Mouse (Mus musculus) adrenal gland, adult 8-10 months (tissue): ENCODE measurements around the gene Oprd1. TPM values are rescaled to one million over a fixed set of nuclear protein-coding genes. Genes with fewer than 3 reads are reported as not detected.

Experiments used
- DNase-seq: peaks from one replicate; pipeline ENCODE4 v3.0.0; 2022
- total RNA-seq, 4 experiments: library from RNA; stranded (reverse); gene quantifications; 2 replicates each; pipeline ENCODE4 v1.2.4; 2022

The Oprd1 gene
- total RNA-seq, 4 experiments from 2014 or later, result 0.70 to 1.4 (median 0.93) TPM

GRCm38 (mm10) chr4:132079555-132080275, 64.6 kb downstream of the Oprd1 start:
- DNase-seq, result peak; percentile 36

- DNase-seq, result no peak
Measured at GRCm38 (mm10) chr4:132078296-132078714, 66.0 kb downstream of the Oprd1 start.

- DNase-seq, result no peak
Measured at GRCm38 (mm10) chr4:132077445-132077844, 66.8 kb downstream of the Oprd1 start.

DNA sequence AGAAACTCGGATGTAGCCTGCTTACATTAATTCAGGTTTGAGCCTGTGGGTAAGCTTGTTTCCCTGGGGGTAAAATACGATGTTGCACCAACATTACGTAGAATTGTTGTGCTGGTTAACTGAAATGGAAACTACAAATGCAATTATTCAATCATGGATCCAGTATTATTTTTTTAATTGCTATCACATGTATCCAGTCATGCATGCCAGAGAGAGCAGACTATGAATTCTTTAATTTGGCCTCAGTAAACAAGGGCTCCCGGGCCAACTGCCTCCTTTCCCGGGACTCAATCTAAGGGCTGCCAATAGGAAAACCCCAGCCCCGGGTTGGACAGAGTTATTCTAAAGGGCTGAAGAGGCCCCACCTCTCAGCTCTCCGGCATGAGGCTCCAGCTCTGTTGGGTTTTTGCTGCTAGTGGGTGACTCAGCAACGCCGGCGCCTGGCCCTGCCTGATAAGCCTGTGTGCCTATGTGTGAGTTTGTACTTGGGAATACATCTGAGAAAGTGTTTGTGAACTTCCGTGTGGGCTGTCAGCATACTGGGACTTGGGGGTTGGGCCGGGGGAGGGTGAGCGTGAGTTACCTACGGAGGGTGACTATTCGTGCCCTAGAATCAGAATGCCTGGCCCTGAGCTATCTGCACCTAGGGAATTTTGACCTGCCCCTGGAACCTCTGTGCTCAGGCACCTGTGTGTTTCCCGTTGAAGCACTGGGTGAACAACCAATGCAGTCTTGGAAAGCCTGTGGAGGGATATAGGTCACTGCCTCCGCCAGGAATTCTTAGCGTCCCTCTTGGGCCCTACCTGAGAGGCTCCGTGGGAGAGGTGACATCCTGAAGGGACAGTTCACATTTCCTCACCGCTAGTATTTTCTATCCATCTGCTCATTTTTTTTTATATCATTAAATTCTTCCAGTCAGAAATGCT, 67.5 kb downstream of the Oprd1 start:
- DNase-seq, result peak; percentile 48

DNA sequence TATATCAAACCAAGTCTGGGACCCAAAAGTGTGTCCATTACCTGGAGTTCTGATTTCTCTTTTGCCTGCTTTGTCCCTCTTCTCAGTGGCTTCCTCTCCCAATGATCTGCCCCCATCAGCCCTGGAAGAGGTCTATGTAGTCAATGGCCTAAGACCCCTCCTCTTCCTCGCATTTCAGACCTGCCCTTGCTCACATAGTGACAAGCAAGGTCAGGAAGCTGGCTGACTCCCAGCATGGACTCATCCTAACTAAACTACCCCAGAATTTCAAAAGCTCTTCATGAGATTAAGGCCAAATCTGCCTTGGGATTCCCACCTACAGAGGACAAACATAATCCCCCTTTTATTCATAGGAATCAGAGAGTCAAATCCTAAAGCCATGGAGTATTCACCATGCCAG, 68.5 kb downstream of the Oprd1 start:
- DNase-seq, result no peak

GRCm38 (mm10) chr4:132074933-132075769, 69.1 kb downstream of the Oprd1 start, which contains the start of gene Epb41:
TSS of gene Epb41 (minus strand) at chr4:132075321.
- peak; percentile 98 for DNase-seq

GRCm38 (mm10) chr4:132074077-132074932, 70.0 kb downstream of the Oprd1 start, which contains the start of gene Gm10300:
TSS of gene Gm10300 (plus strand) at chr4:132074697.
- DNase-seq, result peak; percentile 57

- DNase-seq, result no peak
Measured at GRCm38 (mm10) chr4:132072946-132073345, 71.3 kb downstream of the Oprd1 start.

DNA sequence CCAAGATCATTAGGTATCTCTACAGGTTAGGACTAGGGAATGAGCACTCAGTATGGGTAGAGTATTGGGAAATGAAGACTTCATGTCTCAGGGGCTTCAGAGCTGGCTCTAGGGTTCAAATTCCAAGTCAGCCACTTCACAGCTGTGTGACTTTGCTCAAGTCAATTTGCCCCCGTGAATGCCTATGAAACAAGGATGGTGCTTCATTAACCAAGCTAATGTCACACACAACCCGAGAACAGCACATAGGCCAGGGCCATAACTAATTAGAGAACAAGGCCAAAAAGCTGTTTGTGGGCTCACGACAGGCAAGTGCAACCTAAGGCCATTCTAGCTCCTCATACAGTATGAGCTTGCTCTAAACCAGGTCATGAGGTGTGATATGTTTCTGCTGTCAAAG, 72.1 kb downstream of the Oprd1 start:
- DNase-seq, result no peak

GRCm38 (mm10) chr4:132071674-132072073, 72.6 kb downstream of the Oprd1 start:
- no peak for DNase-seq

GRCm38 (mm10) chr4:132067938-132068235, 76.4 kb downstream of the Oprd1 start:
- no peak for DNase-seq

DNA sequence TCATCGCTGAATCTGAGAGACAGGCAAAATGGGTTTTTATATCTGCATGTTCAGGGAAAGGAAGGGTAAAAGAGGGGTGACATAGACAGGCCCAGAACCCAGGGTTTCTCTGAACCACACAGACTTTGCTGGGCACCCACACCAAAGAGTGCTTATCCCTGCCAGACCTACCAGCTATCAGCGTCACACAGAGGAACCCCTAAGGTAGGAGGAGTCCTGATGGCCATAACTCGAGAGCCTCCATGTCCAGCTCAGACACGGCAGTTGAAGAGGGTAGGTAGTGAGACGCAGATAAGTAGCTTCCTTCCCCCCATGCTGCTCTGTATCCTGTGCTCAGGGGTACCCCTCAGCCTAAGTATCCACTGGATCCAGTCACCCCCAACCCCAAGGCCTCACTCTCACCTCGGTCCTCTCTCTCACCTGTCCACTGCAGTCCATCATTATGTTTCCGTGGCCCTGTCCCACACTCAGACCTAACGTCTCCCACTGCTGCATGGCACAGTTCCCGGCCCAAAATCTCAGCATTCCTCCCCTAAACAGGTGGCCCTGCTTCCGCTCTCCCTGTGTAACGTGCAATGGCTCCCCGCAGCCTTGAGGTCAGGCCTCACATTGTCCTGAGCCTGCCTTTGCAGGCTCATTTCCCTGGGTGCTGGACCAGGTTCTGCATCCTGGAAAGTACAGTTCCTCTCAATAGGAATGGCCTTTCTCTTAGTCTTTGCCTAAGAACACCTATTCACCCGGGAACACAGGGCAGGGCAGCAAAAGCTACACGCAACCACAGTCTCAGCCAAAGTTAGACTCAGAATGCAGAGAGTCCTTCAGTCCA, 77.0 kb downstream of the Oprd1 start:
- no peak for DNase-seq

DNA sequence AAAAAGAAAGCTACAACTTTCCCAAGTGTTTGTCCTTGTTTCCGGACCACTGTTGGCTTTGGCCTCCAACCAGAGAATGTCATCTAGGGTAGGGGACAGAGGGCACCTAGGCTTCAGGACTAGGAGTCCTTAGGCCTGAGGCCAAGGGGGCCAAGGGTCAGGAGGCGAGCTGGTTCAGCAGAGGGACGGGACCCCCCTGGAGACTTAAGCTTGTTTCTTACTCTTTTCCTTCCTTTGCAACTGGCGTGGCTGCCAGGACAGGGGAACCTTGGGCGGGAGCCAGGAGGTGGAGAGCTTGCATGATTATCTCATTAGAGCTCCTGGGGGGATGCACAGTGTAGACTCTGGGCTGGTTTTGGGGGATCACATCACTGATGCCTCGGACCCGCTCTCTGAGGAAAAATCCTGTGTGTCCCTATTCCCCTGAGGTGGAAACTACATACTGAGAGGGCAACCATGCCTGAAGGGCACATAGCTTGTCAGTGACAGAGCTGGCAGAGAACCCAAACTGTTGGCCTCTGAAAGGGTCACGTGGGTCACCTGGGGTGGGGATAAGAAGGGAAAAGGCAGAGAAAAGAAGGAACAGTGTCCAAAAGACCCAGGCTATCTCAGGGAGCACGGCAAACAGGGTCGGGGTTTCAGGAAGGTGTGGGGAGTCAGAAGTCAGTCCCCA, 78.0 kb downstream of the Oprd1 start:
- DNase-seq, result peak; percentile 74

GRCm38 (mm10) chr4:132065578-132065977, 78.7 kb downstream of the Oprd1 start:
- no peak for DNase-seq

- no peak for DNase-seq
Measured at GRCm38 (mm10) chr4:132064550-132064949, 79.7 kb downstream of the Oprd1 start.

DNA sequence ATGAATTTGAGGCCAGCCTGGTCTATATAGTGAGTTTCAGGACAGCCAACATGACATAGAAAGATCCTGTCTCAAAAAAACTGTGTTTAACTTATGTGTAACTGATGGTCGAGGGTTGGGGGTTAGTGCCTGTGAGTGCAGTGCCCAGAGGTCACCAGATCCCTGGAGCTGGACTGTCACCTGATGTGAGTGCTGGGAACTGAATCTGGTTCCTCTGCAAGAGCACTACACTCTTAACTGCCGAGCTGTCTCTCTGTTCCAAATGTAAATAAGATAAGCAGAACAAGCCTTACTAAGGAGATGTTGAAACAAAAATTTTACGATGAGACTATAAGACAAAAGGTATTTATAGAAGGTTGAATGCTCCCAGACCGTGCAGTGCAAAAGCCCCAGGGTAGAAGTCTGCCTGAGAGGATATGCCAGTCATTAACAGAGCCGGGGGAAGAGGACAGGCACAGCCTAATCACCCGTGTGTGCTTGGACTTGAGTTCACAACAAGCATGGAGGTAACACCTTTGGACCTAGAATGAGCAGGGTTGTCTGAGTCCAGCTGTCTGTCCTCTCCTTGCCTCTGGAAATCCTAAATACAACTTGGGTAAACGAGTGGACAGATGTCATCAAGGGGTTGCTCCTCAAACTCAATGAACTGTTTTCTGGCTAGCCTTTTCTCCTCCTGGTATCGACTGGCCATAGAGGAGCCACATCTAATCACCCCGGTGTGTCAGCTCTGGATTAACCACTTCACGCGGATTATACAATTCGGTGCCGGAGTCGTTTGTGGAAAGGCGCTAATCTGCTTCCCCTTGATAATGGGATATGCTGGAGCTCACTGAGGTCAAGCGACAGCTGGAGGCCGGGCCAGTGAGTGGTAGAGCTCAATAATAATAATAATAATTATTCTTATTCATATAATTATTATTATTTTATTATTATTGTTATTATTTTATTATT, 81.1 kb downstream of the Oprd1 start:
- DNase-seq, result no peak

GRCm38 (mm10) chr4:132062289-132062688, 82.0 kb downstream of the Oprd1 start:
- DNase-seq, result no peak
